Mouse (Mus musculus) limb, embryonic 13.5 days (tissue): ENCODE data around the gene St6gal1. TPM values are rescaled to one million over a fixed set of nuclear protein-coding genes. Genes with fewer than 3 reads are reported as not detected.
A peak's percentile ranks its signal among the peaks of the same experiment; 100 is the strongest.

ENCODE experiments used
- ATAC-seq: fragments of 200-750 bp; cut with Nextera tagmentation; 2 replicates; pipeline ENCODE4 v1.8.0; 2017; ENCODE audit warnings: low read depth, moderate number of reproducible peaks, moderate TSS enrichment; ENCODE audit not compliant: low FRiP score
- H3K27ac ChIP-seq: fragments of 300-500 bp; sonication (generic); 2 replicates; pipeline ENCODE4 v1.5.1; 2015; ENCODE audit warnings: inconsistent platforms, mild to moderate bottlenecking, moderate library complexity
- H3K27me3 ChIP-seq: fragments of 300-500 bp; sonication (generic); 2 replicates; pipeline ENCODE4 v1.6.1; 2015; ENCODE audit warnings: mild to moderate bottlenecking, inconsistent platforms
- H3K36me3 ChIP-seq: fragments of 300-500 bp; sonication (generic); 2 replicates; pipeline ENCODE4 v1.6.1; 2015; ENCODE audit warnings: inconsistent platforms, mild to moderate bottlenecking, moderate library complexity
- H3K4me1 ChIP-seq: fragments of 300-500 bp; sonication (generic); 2 replicates; pipeline ENCODE4 v1.6.1; 2015; ENCODE audit warnings: inconsistent platforms
- H3K4me2 ChIP-seq: fragments of 300-500 bp; sonication (generic); replicated peaks from 2 replicates; pipeline ENCODE4 v1.6.1; 2015; ENCODE audit warnings: inconsistent platforms, mild to moderate bottlenecking, moderate library complexity
- H3K4me3 ChIP-seq: fragments of 300-500 bp; sonication (generic); 2 replicates; pipeline ENCODE4 v1.5.1; 2015; ENCODE audit warnings: moderate library complexity, mild to moderate bottlenecking, inconsistent platforms
- H3K9ac ChIP-seq: fragments of 300-500 bp; sonication (generic); 2 replicates; pipeline ENCODE4 v1.6.1; 2015; ENCODE audit warnings: mild to moderate bottlenecking, inconsistent platforms
- H3K9me3 ChIP-seq: fragments of 300-500 bp; sonication (generic); 2 replicates; pipeline ENCODE4 v1.6.1; 2016; ENCODE audit warnings: inconsistent platforms
- WGBS: fragments of 180-500 bp; shearing (Covaris S2); methylation state at CpG from one replicate; pipeline ENCODE4 v1.1.7; 2015; 5-methylcytosine and 5-hydroxymethylcytosine counted together
- polyA plus RNA-seq: library from polyadenylated mRNA; unstranded; fragments of >200 nt; fragmentation: Nextera tagmentation; extraction: Ambion mirVana; gene quantifications from 2 replicates; pipeline ENCODE4 v1.2.1, GENCODE M21; 2015

St6gal1 gene
- polyA plus RNA-seq, 1 experiment from 2014 or later: 20.6 TPM

DNA sequence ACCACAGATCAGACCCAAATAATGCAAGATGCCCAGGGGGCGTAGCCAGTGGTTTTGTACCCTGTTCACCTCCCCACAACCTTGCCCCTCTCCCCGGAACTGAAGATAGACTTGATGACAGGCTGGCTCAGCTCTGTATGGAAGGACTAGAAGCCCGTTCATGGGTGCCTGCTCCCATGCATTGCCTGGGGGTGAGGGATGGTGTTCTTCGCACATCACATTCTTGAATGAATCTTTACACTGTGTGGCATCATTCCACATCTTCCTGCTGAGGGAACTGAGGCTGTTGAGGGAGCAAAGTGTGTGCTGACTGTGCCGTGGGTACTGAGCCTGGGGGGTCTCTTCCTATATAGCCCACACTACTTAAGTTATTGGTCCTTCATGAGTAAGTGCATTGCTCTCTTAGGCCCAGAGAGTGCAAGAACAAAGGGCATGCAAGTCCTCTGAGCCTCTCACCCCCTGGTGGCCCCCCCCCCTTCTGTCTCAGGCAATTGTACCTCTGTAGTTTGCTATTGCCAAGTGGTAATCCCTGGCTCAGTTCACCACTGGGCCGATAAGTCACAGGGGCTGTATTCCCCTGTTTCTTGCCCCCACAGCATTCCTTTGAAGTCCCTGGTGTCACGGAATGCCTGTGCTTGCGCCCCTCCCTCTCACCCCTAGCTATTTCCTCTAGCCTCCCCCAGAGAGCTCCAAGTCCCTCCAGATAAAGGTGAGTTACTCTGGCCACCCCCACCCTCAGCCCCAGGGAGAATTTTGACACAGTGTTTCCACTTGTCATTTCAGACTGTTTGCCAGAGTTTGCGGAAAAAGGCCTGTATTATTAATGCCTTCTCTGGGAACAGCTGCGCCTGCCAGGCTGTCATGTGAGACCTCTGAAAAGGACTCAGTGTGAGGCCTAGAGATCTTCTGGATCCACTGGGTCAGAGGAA lies 45.7 kb downstream of the St6gal1 start:
- H3K4me1 ChIP-seq: peaks cover 54% of the 10 kb centered on the region
- H3K27me3 ChIP-seq: no peaks in the 10 kb centered on the region
- no peak overlapping the region for H3K4me3 ChIP-seq
- no peaks in the 10 kb centered on the region; the same call in 1 of the 2 replicates for H3K36me3 ChIP-seq
- 22% methylated on average over 10 of the region's 10 CpGs for WGBS
- peak overlapping the region; percentile 23; the same call in 1 of the 2 replicates for H3K4me2 ChIP-seq
- ATAC-seq: peak; percentile 80
- H3K9me3 ChIP-seq: no peaks in the 10 kb centered on the region
- H3K27ac ChIP-seq: peak overlapping the region; percentile 73; the same call in 1 of the 2 replicates
- peak overlapping the region; percentile 31; the same call in 1 of the 2 replicates for H3K9ac ChIP-seq

GRCm38 (mm10) chr16:23270913-23271253 lies 46.3 kb downstream of the St6gal1 start:
- 10% methylated on average over 3 of the region's 3 CpGs for WGBS
- Histone ChIP-seq H3K4me1 (peaks cover 48% of the 10 kb centered on the region), H3K9ac (no peak overlapping the region), H3K27me3 (no peaks in the 10 kb centered on the region), H3K27ac (peak overlapping the region; percentile 73; the same call in 1 of the 2 replicates), H3K36me3 (no peaks in the 10 kb centered on the region; the same call in 1 of the 2 replicates), H3K4me3 (no peak overlapping the region), H3K4me2 (no peak overlapping the region), H3K9me3 (no peaks in the 10 kb centered on the region)
- 0 out of 2 replicates have a peak, but pooled peaks have one; percentile 52 for ATAC-seq

DNA sequence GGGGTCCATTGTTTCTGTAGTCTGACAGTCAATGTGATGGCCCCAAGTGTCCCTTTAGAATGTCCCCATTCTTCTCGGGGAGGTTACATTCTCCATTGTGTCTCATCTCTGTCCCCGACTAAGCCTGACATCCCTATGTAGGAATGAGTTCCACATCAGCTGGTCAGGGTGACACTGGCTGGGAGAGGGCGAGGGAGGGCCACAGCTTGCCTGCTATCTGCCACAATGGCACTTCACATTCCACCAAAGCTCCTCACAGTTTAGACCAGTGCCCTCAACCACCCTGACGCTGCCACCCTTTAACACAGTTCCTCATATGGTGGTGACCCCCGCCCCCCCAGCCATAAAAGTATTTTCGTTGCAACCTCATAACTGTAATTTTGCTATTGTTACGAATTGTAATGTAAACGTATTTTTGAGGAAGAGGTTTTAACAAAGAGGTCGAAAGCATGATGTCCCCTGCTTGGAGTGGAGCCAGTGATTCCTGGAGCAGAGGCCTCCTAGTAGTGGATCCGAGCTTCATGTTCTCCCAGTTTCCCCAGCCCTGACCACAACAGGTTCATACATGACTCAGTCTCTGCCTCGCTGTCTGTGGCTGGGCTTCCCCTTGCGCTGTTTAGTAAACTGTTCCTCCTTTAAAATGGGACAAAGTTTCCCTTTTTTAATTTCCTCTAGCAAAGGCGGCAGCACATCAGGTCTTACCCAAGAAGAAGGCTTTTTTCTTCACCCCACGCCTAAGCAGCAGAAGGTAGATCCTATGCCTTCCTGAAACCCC lies 47.4 kb downstream of the St6gal1 start:
- H3K9ac ChIP-seq: no peak overlapping the region
- no peak for ATAC-seq
- 81% methylated on average over 14 of the region's 14 CpGs for WGBS
- no peaks in the 10 kb centered on the region for H3K9me3 ChIP-seq
- H3K36me3 ChIP-seq: no peaks in the 10 kb centered on the region; the same call in 1 of the 2 replicates
- H3K4me2 ChIP-seq: no peak overlapping the region
- no peak overlapping the region for H3K27ac ChIP-seq
- H3K27me3 ChIP-seq: no peaks in the 10 kb centered on the region
- H3K4me3 ChIP-seq: no peak overlapping the region
- peaks cover 48% of the 10 kb centered on the region for H3K4me1 ChIP-seq

DNA sequence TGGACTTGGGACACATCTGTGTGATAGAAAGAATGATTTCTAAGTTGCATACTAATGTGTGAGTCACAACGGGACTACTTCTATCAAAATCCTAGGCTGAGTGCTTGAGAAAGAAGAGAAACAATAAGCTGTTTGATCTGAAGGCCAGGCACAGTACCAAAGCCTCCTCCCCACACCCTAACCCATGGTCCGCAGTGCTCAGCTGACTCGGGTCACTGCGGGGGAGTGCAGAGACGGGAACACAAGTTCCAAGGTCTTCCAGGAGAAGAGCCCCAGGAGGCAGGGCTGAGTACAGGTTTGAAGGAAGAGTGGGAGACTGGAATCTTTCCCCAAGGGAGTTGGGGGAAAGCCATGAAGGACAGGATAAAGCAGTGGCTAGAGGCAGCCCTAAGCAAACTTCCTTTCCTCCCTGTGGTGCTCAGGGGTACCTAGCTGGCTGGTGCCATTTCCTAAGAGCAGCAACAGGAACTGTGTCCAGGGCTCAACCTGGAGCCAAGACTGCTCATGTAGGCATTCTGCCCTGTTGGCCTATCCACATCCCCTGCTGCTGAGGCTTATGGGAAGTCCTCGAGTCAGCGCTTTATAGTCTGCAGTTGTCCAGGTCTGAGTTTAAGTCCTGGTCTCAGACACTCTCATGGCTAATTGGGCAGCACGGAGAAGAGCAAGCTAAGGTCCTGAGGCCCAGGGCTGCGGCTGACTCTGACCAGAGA lies 48.1 kb downstream of the St6gal1 start:
- Histone ChIP-seq H3K4me2 (no peak overlapping the region), H3K4me1 (peaks cover 48% of the 10 kb centered on the region), H3K9ac (no peak overlapping the region), H3K36me3 (no peaks in the 10 kb centered on the region; the same call in 1 of the 2 replicates), H3K9me3 (no peaks in the 10 kb centered on the region), H3K27ac (no peak overlapping the region), H3K27me3 (no peaks in the 10 kb centered on the region), H3K4me3 (no peak overlapping the region)
- 69% methylated on average over 9 of the region's 9 CpGs for WGBS
- ATAC-seq: no peak

DNA sequence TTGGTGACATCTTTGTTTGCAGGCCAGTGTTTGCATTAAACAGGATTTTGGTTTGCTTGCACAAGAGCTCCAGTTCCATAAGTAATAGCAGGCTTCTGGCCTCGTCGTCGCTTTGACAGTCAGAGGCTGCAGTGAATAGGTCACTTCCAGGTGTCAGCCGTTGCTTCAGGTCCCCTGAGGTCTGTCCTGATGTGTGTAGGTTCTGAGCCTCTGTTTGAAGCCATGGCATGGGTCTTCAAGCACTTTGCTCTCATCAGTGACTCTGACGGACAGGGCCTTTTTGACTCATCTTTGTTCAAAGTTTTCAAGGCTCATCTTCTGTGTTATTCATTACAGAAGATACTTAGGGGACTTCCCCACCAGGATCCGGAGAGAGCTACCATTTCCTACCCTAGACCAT lies 49.5 kb downstream of the St6gal1 start:
- Histone ChIP-seq H3K9ac (no peak overlapping the region), H3K4me2 (no peak overlapping the region), H3K27me3 (no peaks in the 10 kb centered on the region), H3K27ac (no peak overlapping the region), H3K4me1 (peaks cover 43% of the 10 kb centered on the region), H3K9me3 (no peaks in the 10 kb centered on the region), H3K4me3 (no peak overlapping the region), H3K36me3 (no peaks in the 10 kb centered on the region; the same call in 1 of the 2 replicates)
- no peak for ATAC-seq
- WGBS: 71% methylated on average over 6 of the region's 6 CpGs

- no peaks in the 10 kb centered on the region for H3K27me3 ChIP-seq
- peaks cover 37% of the 10 kb centered on the region for H3K4me1 ChIP-seq
- no peaks in the 10 kb centered on the region for H3K36me3 ChIP-seq
- no peak overlapping the region for H3K27ac ChIP-seq
- 89% methylated on average over 7 of the region's 7 CpGs for WGBS
- H3K9me3 ChIP-seq: no peaks in the 10 kb centered on the region
- ATAC-seq: no peak
- no peak overlapping the region for H3K4me2 ChIP-seq
- no peak overlapping the region for H3K4me3 ChIP-seq
- no peak overlapping the region for H3K9ac ChIP-seq
Observed at GRCm38 (mm10) chr16:23274606-23275310, 50.2 kb downstream of the St6gal1 start.

DNA sequence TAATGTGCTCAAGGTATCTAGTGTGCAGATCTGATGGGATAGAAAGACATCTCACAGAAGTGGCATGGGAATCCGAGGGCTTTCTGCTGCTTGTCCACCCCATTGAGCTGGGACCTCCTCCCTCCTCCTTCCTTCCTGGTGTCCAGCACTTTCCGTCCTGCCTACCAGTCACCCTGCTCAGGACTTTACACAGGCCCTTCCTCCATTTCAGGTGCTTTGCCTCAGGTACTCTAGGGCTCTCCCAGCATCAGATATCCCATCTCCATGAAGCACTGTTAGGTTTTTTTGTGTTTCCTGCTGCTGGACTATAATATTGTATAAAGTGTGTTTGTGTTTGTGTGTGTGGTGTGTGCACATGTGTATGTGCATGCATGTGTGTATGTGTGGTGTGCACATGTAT lies 51.1 kb downstream of the St6gal1 start:
- H3K36me3 ChIP-seq: no peaks in the 10 kb centered on the region
- no peak overlapping the region for H3K4me2 ChIP-seq
- no peak overlapping the region for H3K4me3 ChIP-seq
- no peak overlapping the region for H3K9ac ChIP-seq
- peaks cover 37% of the 10 kb centered on the region for H3K4me1 ChIP-seq
- WGBS: 88% methylated on average over 2 of the region's 2 CpGs
- H3K27me3 ChIP-seq: no peaks in the 10 kb centered on the region
- H3K27ac ChIP-seq: no peak overlapping the region
- no peak for ATAC-seq
- no peaks in the 10 kb centered on the region for H3K9me3 ChIP-seq

DNA sequence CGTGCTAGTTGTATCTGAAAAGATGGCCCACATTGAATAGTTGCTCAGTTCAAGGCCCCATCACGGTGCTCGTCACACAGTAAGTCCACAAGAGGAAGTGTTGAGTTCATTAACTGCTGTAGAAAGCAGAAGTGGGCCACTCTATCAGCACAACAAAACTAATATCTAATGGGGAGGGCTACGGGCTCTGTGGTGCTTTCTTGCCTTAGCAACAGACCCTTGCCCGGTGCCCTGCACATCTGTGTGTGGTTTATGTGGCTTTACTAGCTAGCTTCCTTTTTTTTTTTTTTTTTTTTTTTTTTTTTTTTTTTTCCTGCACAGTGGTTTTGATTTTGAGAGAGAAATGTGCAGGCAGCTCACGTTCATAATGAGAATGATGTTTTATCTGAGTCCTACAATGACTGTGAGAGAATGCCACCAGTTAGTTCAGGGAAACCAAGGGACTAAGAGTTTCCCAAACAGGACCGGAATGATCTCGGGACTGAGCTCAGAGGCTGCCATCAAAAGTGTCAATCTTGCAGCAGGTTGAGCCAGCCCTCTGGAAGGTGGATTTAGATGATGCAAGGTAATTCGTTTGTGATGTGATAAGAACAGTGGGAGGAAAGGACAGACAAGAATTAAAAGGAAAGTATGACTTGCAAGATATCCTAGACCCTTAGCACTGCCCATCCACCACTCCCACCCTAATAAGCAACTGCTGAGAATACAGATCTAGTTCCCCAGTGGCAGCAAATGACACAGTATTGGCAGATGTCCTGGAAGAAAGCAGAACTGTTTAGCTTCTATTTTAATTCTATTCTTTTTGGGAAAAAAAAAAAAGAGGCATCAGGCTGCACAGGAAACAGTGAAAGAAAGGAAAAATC lies 55.6 kb downstream of the St6gal1 start:
- no peak overlapping the region for H3K27ac ChIP-seq
- H3K4me2 ChIP-seq: no peak overlapping the region
- H3K9ac ChIP-seq: no peak overlapping the region
- WGBS: 54% methylated on average over 9 of the region's 9 CpGs
- H3K36me3 ChIP-seq: peaks cover 10% of the 10 kb centered on the region
- H3K9me3 ChIP-seq: no peaks in the 10 kb centered on the region
- no peak overlapping the region for H3K4me3 ChIP-seq
- no peak for ATAC-seq
- peaks cover 18% of the 10 kb centered on the region for H3K4me1 ChIP-seq
- H3K27me3 ChIP-seq: no peaks in the 10 kb centered on the region

DNA sequence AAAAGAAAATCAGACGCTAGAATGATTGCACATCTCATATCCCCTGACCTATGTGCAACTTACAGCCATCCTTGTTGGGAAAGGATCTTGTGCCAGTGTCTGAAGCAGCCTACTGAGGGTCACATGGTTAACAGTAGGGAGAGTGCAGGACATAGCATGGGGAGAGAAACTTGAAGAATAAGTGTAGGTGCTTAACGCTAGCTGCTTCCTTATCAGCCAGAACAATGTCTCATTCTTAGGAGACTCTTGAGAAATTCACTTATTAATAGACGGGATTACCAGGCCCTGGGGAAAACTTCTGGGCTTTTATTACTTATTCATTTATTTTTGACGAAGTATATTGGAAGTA lies 56.2 kb downstream of the St6gal1 start:
- Histone ChIP-seq H3K4me2 (no peak overlapping the region), H3K4me1 (peaks cover 18% of the 10 kb centered on the region), H3K4me3 (no peak overlapping the region), H3K9ac (no peak overlapping the region), H3K27me3 (no peaks in the 10 kb centered on the region), H3K36me3 (peaks cover 10% of the 10 kb centered on the region), H3K9me3 (no peaks in the 10 kb centered on the region), H3K27ac (no peak overlapping the region)
- ATAC-seq: no peak
- WGBS: 70% methylated on average over 4 of the region's 4 CpGs

DNA sequence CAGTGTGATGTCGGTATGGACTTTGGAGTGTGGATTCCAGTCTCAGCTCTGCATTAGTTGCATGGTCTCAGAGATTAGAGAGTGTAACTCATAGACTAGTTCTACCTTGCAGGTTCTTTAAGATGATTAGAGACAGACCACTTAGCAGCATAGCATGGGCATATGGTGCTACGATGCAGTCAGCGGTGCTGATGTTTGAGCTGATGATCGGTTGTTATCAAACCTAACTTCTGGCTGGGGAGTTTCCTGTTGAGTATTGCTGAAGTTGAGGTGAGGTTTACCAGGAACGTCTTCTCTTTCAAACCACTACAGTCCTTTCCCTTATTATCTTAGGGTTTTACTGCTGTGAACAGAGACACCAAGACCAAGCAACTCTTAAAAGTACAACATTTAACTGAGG lies 57.7 kb downstream of the St6gal1 start:
- peaks cover 10% of the 10 kb centered on the region for H3K36me3 ChIP-seq
- H3K9me3 ChIP-seq: no peaks in the 10 kb centered on the region
- no peak overlapping the region for H3K9ac ChIP-seq
- 88% methylated on average over 5 of the region's 5 CpGs for WGBS
- H3K4me2 ChIP-seq: no peak overlapping the region
- H3K27me3 ChIP-seq: no peaks in the 10 kb centered on the region
- peaks cover 18% of the 10 kb centered on the region for H3K4me1 ChIP-seq
- H3K4me3 ChIP-seq: no peak overlapping the region
- no peak for ATAC-seq
- H3K27ac ChIP-seq: no peak overlapping the region

DNA sequence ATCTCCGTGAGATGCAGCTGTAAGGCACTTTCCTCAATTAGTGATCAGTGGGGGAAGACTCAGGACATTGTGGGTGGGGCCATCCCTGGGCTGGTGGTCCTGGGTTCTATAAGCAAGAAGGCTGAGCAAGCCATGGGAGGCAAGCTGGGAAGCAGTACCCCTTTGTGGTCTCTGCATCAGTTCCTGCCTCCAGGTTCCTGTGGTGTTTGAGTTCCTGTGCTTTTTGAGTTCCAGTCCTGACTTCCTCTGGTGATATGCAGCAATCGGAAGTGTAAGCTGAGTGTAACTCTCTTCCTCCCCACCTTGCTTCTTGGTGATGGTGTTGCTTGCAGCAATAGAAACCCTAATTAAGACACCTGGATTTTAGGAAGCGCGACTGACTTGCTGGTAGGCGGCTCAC lies 58.4 kb downstream of the St6gal1 start:
- Histone ChIP-seq H3K4me2 (no peak overlapping the region), H3K27ac (no peak overlapping the region), H3K9ac (no peak overlapping the region), H3K27me3 (no peaks in the 10 kb centered on the region), H3K4me1 (peaks cover 18% of the 10 kb centered on the region), H3K9me3 (no peaks in the 10 kb centered on the region), H3K4me3 (no peak overlapping the region), H3K36me3 (peaks cover 13% of the 10 kb centered on the region)
- 70% methylated on average over 5 of the region's 5 CpGs for WGBS
- ATAC-seq: no peak
